Mouse (Mus musculus) v-Abl transformed pro-B cells (cell line): ENCODE measurements around the gene Ccdc141.

Experiments used
- in situ Hi-C, 2 experiments: fragments of 400-800 bp; cut with MboI; formaldehyde crosslinking; loops; one replicate each; pipeline ENCODE4 v1.15.1; 2025; ENCODE audit not compliant: unreplicated experiment in 2 of 2

The Ccdc141 gene

GRCm38 (mm10) chr2:77170633-77171105 is at the start of gene Ccdc141:
Gene Ccdc141, minus strand, starts transcription at chr2:77170636.
- in situ Hi-C loops = no loop called here

GRCm38 (mm10) chr2:77212885-77213284 is 42.4 kb upstream of the Ccdc141 start:
- in situ Hi-C loops = no loop called here

- in situ Hi-C loops = no loop called here
Observed at GRCm38 (mm10) chr2:77206951-77207350, 36.5 kb upstream of the Ccdc141 start.

- in situ Hi-C loops = no loop called here
Observed at GRCm38 (mm10) chr2:77203916-77204315, 33.5 kb upstream of the Ccdc141 start.

GRCm38 (mm10) chr2:77201900-77202299 is 31.5 kb upstream of the Ccdc141 start:
- in situ Hi-C loops = no loop called here

GRCm38 (mm10) chr2:77200958-77201614 is 30.6 kb upstream of the Ccdc141 start:
- in situ Hi-C loops = no loop called here

GRCm38 (mm10) chr2:77200379-77200778 is 29.9 kb upstream of the Ccdc141 start:
- in situ Hi-C loops = no loop called here

GRCm38 (mm10) chr2:77198246-77198645 is 27.8 kb upstream of the Ccdc141 start:
- in situ Hi-C loops = no loop called here

GRCm38 (mm10) chr2:77196819-77197218 is 26.4 kb upstream of the Ccdc141 start:
- in situ Hi-C loops = no loop called here

- in situ Hi-C loops = no loop called here
Observed at GRCm38 (mm10) chr2:77195056-77195455, 24.6 kb upstream of the Ccdc141 start.

- in situ Hi-C loops = no loop called here
Observed at GRCm38 (mm10) chr2:77191811-77192210, 21.4 kb upstream of the Ccdc141 start.

GRCm38 (mm10) chr2:77190891-77191290 is 20.5 kb upstream of the Ccdc141 start:
- in situ Hi-C loops = no loop called here

- in situ Hi-C loops = no loop called here
Observed at GRCm38 (mm10) chr2:77190301-77190700, 19.9 kb upstream of the Ccdc141 start.

- in situ Hi-C loops = no loop called here
Observed at GRCm38 (mm10) chr2:77189671-77190070, 19.2 kb upstream of the Ccdc141 start.

GRCm38 (mm10) chr2:77187501-77187900 is 17.1 kb upstream of the Ccdc141 start:
- in situ Hi-C loops = no loop called here

- in situ Hi-C loops = no loop called here
Observed at GRCm38 (mm10) chr2:77186912-77187311, 16.5 kb upstream of the Ccdc141 start.

GRCm38 (mm10) chr2:77184049-77184571 is 13.7 kb upstream of the Ccdc141 start:
- in situ Hi-C loops = no loop called here

- in situ Hi-C loops = no loop called here
Observed at GRCm38 (mm10) chr2:77183646-77184045, 13.2 kb upstream of the Ccdc141 start.

- in situ Hi-C loops = no loop called here
Observed at GRCm38 (mm10) chr2:77182996-77183380, 12.6 kb upstream of the Ccdc141 start.

GRCm38 (mm10) chr2:77182271-77182995 is 12.0 kb upstream of the Ccdc141 start:
- in situ Hi-C loops = no loop called here

- in situ Hi-C loops = no loop called here
Observed at GRCm38 (mm10) chr2:77177472-77177871, 7.0 kb upstream of the Ccdc141 start.

GRCm38 (mm10) chr2:77176413-77176812 is 6.0 kb upstream of the Ccdc141 start:
- in situ Hi-C loops = no loop called here
